In genomic region chr2:159523739-159524138, GRCm38 (mm10) we compare ENCODE assay signal across 22 mouse cellular contexts.
"Had no signal": no experiment of that assay in that cellular context is flagged by ENCODE, and none has a peak within 500 bp of the region (broad histone marks: within the 10 kb centered on the region; RNA-seq: fewer than 3 reads in every experiment).

No protein-coding gene starts in this region.

- H3K9ac ChIP-seq: heart, embryonic 13.5 days; heart, embryonic 15.5 days; hindbrain, embryonic 13.5 days; hindbrain, embryonic 15.5 days; limb, embryonic 13.5 days; limb, embryonic 15.5 days; liver, embryonic 12.5 days; liver, embryonic 14.5 days had no signal

- H3K4me1 ChIP-seq: heart, embryonic 13.5 days; heart, embryonic 15.5 days; hindbrain, embryonic 13.5 days; hindbrain, embryonic 15.5 days; limb, embryonic 13.5 days; limb, embryonic 15.5 days; liver, embryonic 12.5 days had no signal

- H3K27me3 ChIP-seq: heart, embryonic 13.5 days; heart, embryonic 15.5 days; hindbrain, embryonic 13.5 days; hindbrain, embryonic 15.5 days; limb, embryonic 13.5 days; limb, embryonic 15.5 days; liver, embryonic 12.5 days had no signal

- H3K9me3 ChIP-seq: heart, embryonic 13.5 days; heart, embryonic 15.5 days; hindbrain, embryonic 13.5 days; hindbrain, embryonic 15.5 days; limb, embryonic 13.5 days; limb, embryonic 15.5 days; liver, embryonic 12.5 days had no signal

- H3K4me3 ChIP-seq: gastrocnemius, adult 2 months; heart, adult 2 months; heart, embryonic 13.5 days; heart, embryonic 15.5 days; hindbrain, embryonic 13.5 days; hindbrain, embryonic 15.5 days; limb, embryonic 13.5 days; limb, embryonic 15.5 days; liver, embryonic 12.5 days had no signal

- H3K27ac ChIP-seq: gastrocnemius, adult 2 months; heart, adult 2 months; heart, embryonic 13.5 days; heart, embryonic 15.5 days; hindbrain, embryonic 13.5 days; hindbrain, embryonic 15.5 days; hindbrain, postnatal 0 days; limb, embryonic 13.5 days; limb, embryonic 15.5 days; liver, embryonic 12.5 days; liver, embryonic 14.5 days had no signal

- H3K4me2 ChIP-seq: heart, embryonic 11.5 days; heart, embryonic 13.5 days; heart, embryonic 15.5 days; hindbrain, embryonic 13.5 days; hindbrain, embryonic 15.5 days; limb, embryonic 13.5 days; limb, embryonic 15.5 days; liver, embryonic 12.5 days had no signal

- DNase-seq: gastrocnemius, adult 2 months; gastrocnemius, postnatal 10 days; gastrocnemius, postnatal 25 days; heart, adult 2 months; heart, postnatal 14 days; heart, postnatal 36 days; layer of hippocampus, adult 9-11 months; layer of hippocampus, postnatal 36 days; left cerebral cortex, postnatal 4 days; lung, adult 18-20 months had no signal

- ATAC-seq: forebrain, embryonic 16.5 days; hindbrain, postnatal 0 days; intestine, embryonic 16.5 days; liver, embryonic 12.5 days had no signal

- H3K36me3 ChIP-seq: heart, embryonic 13.5 days; heart, embryonic 15.5 days; hindbrain, embryonic 13.5 days; hindbrain, embryonic 15.5 days; limb, embryonic 13.5 days; limb, embryonic 15.5 days; liver, embryonic 12.5 days had no signal
